Mouse (Mus musculus) left cerebral cortex, adult 2 months (tissue): ENCODE measurements around the gene Prdm15. TPM values are rescaled to one million over a fixed set of nuclear protein-coding genes. Genes with fewer than 3 reads are reported as not detected.

ENCODE experiments used
- DNase-seq, 2 experiments: peaks; one replicate each; pipeline ENCODE4 v3.0.0; 2021 to 2022; ENCODE audit warnings: low spot score in 2 of 2, mixed read lengths in 1 of 2; ENCODE audit errors: extremely low spot score in 1 of 2
- H3K27ac ChIP-seq: fragments of 200-600 bp; 2 replicates; pipeline ENCODE4 v1.8.1; 2022
- H3K4me3 ChIP-seq: fragments of 200-600 bp; 2 replicates; pipeline ENCODE4 v1.8.1; 2022
- CTCF ChIP-seq: fragments of 200-600 bp; IDR thresholded peaks from 2 replicates; pipeline ENCODE4 v1.8.1; 2022; ENCODE audit warnings: antibody characterized with exemption, mild to moderate bottlenecking, moderate library complexity
- intact Hi-C: fragments of 180-260 bp; cut with DNase I; formaldehyde crosslinking; loops from one replicate; pipeline ENCODE4 v1.15.1; 2025
- total RNA-seq, 2 experiments: library from RNA; stranded (reverse); gene quantifications; 2 replicates each; pipeline ENCODE4 v1.2.3; 2021

Gene Prdm15
- total RNA-seq, 2 experiments from 2014 or later = 22.1 to 25.6 TPM

DNA sequence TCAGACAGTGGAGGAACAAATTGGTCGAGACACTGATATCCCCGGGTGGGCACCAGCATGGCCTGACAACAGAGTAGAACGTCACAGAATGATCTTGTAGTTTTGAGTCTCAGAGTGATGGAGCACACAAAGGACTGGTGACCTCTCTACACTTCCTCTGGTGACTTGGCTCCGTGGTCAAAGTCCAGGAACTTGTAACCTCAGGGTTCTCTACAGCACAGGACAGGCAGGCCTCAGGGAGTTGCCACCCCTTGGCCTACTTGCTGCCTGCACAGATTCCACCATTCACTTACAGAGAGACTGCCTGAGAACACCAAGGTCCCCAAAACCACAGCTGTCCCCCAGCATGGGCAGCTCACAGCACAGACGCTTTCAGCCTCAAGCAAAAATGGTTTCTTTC is 36.4 kb downstream of the Prdm15 start:
- TF ChIP-seq CTCF = no peak
- intact Hi-C loops = no loop called here
- no peak for DNase-seq
- Histone ChIP-seq H3K4me3 (no peak overlapping the region), H3K27ac (no peak overlapping the region)

DNA sequence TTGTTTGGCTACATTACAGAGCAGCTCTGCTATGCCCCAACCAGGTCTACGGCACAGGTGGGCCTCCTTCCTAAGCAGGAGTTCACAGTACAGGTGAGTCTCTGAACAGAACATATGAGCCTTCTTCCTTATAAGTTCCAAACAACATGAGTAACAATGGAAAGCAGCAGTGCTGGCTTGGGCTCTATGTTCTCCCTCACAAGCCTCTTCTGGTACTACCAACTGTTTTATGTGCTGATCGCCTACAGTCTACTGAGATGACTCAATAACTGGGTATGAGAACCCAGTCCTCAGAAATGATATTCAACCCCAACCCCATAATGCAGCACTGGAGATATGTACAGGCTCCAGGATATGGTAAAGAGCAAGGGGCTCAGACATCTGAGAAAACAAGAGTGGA is 37.6 kb downstream of the Prdm15 start:
- no peak for DNase-seq
- no peak overlapping the region for H3K27ac ChIP-seq
- TF ChIP-seq CTCF = no peak
- intact Hi-C loops = no loop called here
- H3K4me3 ChIP-seq = no peak overlapping the region

DNA sequence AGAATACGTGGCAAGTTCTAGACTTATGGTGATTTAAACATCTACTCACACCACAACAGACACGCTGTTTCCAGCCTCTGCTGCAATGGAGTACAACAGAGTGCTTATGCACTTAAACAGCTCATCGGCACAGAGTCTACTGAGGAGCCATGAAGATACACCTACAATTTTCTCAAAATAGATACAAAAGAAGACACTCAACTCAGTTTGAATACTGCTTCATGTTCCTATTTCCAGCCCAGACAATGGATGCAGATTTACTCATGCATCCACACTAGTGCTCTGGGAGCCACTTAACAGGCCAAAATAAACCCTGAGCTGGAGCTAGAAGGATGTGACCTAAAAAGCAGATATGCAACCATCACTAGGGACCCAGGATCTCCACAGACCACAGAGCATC is 42.8 kb downstream of the Prdm15 start:
- H3K27ac ChIP-seq = peak overlapping the region; percentile 66
- TF ChIP-seq CTCF = no peak
- intact Hi-C loops = loop anchor here (2.0 kb wide), 1 partner anchor 42 kb away; the partner anchor contains the start of gene Prdm15
- no peak for DNase-seq
- no peak overlapping the region for H3K4me3 ChIP-seq

DNA sequence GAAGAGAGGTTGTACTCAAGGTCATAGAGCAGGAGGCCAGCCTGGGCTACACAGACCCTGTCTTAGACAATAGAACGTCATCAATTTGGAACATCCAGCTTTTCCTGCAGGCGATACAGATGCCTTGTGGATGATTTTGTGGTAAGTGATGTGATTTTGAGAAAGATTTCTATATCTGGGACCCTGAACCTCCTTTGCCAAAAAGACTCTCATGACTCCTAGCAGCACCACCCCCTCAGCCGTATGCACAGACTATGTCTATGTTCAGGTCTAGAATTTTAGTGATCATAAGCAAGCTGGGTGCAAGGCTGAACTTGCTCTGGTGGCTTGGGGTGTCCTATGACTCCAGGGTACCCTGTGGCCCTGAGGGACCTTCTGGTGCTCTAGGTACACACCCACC is 46.0 kb downstream of the Prdm15 start:
- H3K4me3 ChIP-seq = no peak overlapping the region
- no peak for TF ChIP-seq CTCF
- no peak for DNase-seq
- peak overlapping the region; percentile 48; the same call in 1 of the 2 replicates for H3K27ac ChIP-seq
- intact Hi-C loops = loop anchor here (2.0 kb wide), 1 partner anchor 73 kb away; no protein-coding TSS in a partner anchor

DNA sequence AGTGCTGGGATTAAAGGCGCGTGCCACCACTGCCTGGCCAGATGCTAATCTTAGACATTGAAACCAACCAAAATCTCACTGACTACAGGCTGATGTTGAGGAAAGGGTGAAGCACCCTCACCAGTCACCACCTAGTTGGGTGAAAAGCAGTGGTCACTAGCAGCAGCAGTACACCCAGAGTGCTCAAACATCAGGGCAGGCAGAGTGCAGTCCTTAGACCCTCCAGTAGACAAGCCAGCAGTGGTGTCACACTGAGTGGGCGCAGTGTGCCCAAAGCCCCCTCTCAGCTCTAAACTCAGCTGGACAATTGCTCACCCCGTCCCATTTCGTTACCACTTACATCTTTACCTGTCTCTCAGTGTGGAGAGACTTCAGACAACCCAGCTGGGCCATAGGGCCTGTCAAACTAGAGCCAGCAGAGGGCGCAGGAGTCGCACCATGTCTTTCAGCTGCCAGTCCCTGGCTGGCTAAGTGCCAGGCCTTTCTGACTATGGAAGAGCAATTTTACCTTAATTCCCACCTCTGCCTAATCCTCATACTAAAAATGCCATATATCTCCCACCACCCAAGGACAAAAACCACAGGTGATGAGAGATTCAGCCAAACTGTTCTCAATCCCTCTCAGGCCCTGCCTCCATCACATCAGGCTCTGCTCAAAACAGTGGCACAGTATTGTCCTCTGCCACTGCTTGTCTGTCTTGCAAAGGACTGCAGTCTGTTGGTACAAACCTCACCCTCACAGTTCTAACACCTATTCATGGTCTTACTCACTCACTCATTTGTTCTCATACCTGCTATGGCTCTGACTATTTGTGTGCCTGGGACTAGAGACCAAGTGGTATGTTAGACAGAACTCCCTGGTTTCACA is 46.7 kb downstream of the Prdm15 start:
- intact Hi-C loops = loop anchor here (2.0 kb wide), 1 partner anchor 74 kb away; no protein-coding TSS in a partner anchor
- Histone ChIP-seq H3K4me3 (no peak overlapping the region), H3K27ac (peak overlapping the region; percentile 48)
- peak; percentile 83 for TF ChIP-seq CTCF
- DNase-seq = peak; percentile 79 to 80

DNA sequence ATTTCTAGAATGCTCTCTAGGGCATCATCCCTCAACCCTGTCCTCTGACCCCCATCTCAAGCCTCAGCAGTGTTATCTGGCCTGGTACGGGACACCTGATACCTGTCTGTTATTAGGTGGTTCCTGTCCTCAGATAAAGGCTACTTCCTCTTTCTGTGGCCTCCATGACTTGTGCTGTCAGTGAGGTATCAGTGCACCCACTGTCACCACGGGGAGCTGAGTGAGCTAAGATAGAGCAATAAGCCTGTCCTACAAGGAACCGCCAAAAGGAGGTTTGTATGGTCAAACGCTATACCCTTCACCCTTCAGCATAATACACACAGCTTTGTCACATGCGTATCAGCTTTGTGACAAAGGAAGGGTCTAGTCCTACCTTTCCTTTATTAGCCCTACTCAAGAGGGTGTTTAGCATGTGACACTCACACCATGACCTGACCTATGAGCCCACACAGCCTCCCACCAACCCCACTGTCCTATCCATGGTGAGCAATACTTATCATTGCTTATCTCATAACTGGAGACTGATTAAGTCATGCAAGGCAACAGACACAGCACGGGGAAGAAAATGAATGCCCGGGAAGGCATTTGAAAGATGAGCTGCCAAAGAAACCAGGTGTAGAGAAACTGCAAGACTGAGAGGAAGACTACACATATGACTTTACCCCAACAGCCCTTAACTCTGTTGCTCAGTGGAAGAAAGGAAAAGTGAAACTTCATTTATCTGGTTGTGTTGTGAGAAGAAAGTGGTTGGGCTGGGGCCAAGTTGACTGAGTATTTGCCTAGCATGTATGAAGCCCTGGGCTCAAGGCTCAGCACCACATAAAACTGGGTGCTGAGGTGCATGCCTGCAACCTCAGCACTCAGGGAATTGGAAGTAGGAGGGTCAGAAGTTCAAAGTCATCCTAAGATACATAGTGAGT is 53.4 kb downstream of the Prdm15 start:
- Histone ChIP-seq H3K27ac (no peak overlapping the region), H3K4me3 (no peak overlapping the region)
- no peak for TF ChIP-seq CTCF
- intact Hi-C loops = no loop called here
- no peak for DNase-seq

DNA sequence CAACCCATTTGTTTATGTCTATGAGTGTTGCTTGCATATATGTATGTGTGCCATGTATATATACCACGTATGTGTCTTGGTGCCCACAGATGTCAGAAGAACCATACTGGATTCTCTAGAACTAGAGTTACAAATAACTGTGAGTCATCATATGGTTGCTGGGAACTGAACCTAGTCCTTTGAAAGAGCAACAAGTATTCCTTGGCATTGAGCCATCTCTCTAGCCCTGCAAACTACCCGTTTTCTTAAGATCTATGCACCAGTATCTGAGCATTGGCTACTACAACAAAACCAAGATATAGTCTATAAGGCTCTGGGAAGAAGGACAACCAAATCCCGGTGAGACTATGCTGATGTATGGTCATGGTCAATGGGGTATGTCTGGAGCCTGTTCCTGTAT is 54.4 kb downstream of the Prdm15 start:
- no peak for DNase-seq
- intact Hi-C loops = no loop called here
- Histone ChIP-seq H3K27ac (no peak overlapping the region), H3K4me3 (no peak overlapping the region)
- TF ChIP-seq CTCF = no peak

DNA sequence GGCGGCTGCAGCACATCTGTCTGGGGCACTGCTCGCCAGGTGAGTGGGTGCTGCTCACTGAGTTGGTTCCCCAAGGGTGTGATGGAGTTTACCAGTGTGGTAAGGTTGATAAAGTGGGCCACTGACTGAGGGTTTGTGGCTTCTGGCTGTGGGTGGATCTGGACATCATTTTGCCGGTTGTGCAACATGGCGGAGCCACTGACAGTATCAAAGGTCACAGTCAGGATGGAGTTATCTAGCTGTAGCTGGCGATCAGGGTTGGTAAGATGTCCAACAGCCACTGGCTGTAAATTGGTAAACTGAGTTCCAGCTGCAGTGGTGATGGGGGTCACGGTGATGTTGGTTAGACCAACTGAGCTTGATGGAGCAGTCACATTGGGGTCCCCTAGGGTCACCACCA is 57.4 kb downstream of the Prdm15 start:
- intact Hi-C loops = no loop called here
- no peak for DNase-seq
- no peak overlapping the region for H3K4me3 ChIP-seq
- no peak overlapping the region for H3K27ac ChIP-seq
- no peak for TF ChIP-seq CTCF

DNA sequence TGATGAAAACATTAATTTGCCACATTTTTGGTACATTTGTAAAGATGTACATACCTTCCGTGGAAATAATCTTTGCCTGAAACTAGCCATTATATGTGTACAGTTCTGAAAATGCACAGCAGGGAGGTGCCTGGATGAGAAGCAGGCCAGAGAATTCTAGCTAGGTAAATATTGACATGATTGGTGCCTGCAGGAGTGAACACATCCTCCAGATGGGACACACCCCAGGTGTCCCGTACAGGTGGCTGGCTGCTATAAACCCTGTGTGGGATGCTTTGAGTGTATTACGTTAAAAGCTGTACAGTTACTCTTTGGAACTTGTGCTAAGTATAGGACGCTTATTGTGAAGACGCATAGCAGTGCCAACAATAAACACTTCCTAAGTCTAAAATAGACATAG is 68.6 kb downstream of the Prdm15 start:
- intact Hi-C loops = loop anchor here (5.0 kb wide), 1 partner anchor 261 kb away; no protein-coding TSS in a partner anchor

DNA sequence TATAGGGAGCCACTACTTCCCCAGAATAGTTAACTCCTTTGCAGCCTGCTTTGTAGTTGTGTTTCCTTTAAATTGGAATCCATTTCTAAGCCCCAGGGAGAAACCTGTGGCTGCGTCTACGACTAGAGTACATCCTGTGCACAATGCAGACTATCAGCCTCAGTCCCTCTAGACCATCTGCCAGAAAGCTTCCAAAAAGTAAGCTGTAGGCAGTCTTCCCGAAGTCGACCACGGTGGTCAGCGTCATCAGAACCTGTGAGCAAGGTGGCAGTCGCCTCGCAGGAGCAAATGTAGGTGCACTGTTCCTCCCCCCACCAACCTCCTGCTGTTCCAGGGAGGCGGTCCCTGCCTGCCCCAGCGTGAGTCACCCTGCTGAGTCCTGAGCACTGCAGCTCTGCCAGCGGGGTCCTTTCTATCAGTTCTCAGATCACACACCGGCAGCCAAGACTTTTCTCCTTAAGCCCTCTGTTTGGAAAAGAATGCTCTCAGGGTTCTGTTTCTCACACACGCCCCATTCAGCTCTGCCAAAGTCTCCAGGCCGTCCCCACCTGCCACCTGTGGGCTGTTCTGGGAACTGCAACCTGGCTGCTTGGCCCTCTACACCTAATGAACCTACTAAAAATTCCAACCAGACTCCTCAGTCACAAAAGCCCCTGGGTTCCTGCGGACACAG is 73.2 kb downstream of the Prdm15 start:
- DNase-seq = peak; percentile 81 to 84
- no peak overlapping the region for H3K4me3 ChIP-seq
- intact Hi-C loops = loop anchor here (5.0 kb wide), 1 partner anchor 466 kb away; no protein-coding TSS in a partner anchor
- no peak overlapping the region for H3K27ac ChIP-seq
- TF ChIP-seq CTCF = peak; percentile 97

More for the DNA sequence above, 68.6 kb downstream of the Prdm15 start:
- Histone ChIP-seq H3K27ac (no peak overlapping the region), H3K4me3 (no peak overlapping the region)
- DNase-seq = no peak
- no peak for TF ChIP-seq CTCF

DNA sequence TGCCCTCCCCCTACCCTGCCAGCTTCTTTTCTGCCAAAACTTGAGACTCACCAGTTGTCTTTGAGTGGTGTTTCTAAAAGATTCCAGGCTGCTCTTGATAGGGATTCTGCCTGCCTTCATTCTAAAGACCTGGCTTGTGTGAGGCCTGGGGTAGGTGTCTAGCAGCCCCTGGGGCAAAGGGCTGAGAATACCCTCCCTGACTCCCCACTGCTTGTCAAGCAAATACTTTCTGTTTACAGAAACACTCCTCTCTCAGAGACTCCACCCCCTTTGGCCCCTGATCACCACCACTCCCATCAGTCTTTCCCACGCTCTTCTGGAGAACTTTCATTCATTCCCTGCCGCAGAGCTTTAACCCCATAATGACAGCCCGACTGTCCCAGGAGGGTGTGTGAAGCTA is 85.1 kb downstream of the Prdm15 start:
- no peak for DNase-seq
- Histone ChIP-seq H3K27ac (no peak overlapping the region), H3K4me3 (no peak overlapping the region)
- TF ChIP-seq CTCF = no peak
- intact Hi-C loops = loop anchor here (5.0 kb wide), 1 partner anchor 59 kb away; no protein-coding TSS in a partner anchor
